Mouse (Mus musculus) left cerebral cortex, adult 2 months (tissue): Measurements from ENCODE around the gene Podxl2. TPM values are rescaled to one million over a fixed set of nuclear protein-coding genes. Genes with fewer than 3 reads are reported as not detected.

Experiments used
- DNase-seq, 2 experiments: peaks; one replicate each; pipeline ENCODE4 v3.0.0; 2021 to 2022; ENCODE audit warnings: low spot score in 2 of 2, mixed read lengths in 1 of 2; ENCODE audit errors: extremely low spot score in 1 of 2
- H3K27ac ChIP-seq: fragments of 200-600 bp; 2 replicates; pipeline ENCODE4 v1.8.1; 2022
- H3K4me3 ChIP-seq: fragments of 200-600 bp; 2 replicates; pipeline ENCODE4 v1.8.1; 2022
- CTCF ChIP-seq: fragments of 200-600 bp; IDR thresholded peaks from 2 replicates; pipeline ENCODE4 v1.8.1; 2022; ENCODE audit warnings: antibody characterized with exemption, mild to moderate bottlenecking, moderate library complexity
- intact Hi-C: fragments of 180-260 bp; cut with DNase I; formaldehyde crosslinking; loops from one replicate; pipeline ENCODE4 v1.15.1; 2025
- total RNA-seq, 2 experiments: library from RNA; stranded (reverse); gene quantifications; 2 replicates each; pipeline ENCODE4 v1.2.3; 2021

The Podxl2 gene
- total RNA-seq, 2 experiments from 2014 or later: 196 to 201 TPM

GRCm38 (mm10) chr6:88831456-88831855 lies 43.4 kb downstream of the Podxl2 start:
- H3K4me3 ChIP-seq: no peak overlapping the region
- DNase-seq: peak; percentile 65 to 73
- TF ChIP-seq CTCF: peak; percentile 84
- intact Hi-C loops: loop anchor here (1.0 to 2.0 kb wide), 2 partner anchors 243 to 282 kb away; no protein-coding TSS in a partner anchor
- peak overlapping the region; percentile 63 for H3K27ac ChIP-seq

- Histone ChIP-seq H3K4me3 (no peak overlapping the region), H3K27ac (no peak overlapping the region; the same call in 1 of the 2 replicates)
- TF ChIP-seq CTCF: no peak
- intact Hi-C loops: loop anchor here (2.0 kb wide), 1 partner anchor 241 kb away; no protein-coding TSS in a partner anchor
- no peak for DNase-seq
Measured at GRCm38 (mm10) chr6:88830112-88830702, 44.6 kb downstream of the Podxl2 start.

- no peak for TF ChIP-seq CTCF
- DNase-seq: no peak
- H3K4me3 ChIP-seq: no peak overlapping the region
- H3K27ac ChIP-seq: no peak overlapping the region
- intact Hi-C loops: loop anchor here (5.0 kb wide), 1 partner anchor 102 kb away; no protein-coding TSS in a partner anchor
Measured at GRCm38 (mm10) chr6:88829579-88829978, 45.3 kb downstream of the Podxl2 start.

- DNase-seq: no peak
- no peak overlapping the region for H3K4me3 ChIP-seq
- intact Hi-C loops: loop anchor here (5.0 kb wide), 1 partner anchor 101 kb away; no protein-coding TSS in a partner anchor
- peak overlapping the region; percentile 89 for H3K27ac ChIP-seq
- TF ChIP-seq CTCF: no peak
Measured at GRCm38 (mm10) chr6:88828206-88829009, 46.4 kb downstream of the Podxl2 start.

GRCm38 (mm10) chr6:88827395-88828205 lies 47.2 kb downstream of the Podxl2 start:
- intact Hi-C loops: loop anchor here (5.0 kb wide), 1 partner anchor 100 kb away; no protein-coding TSS in a partner anchor
- H3K27ac ChIP-seq: peak overlapping the region; percentile 89
- TF ChIP-seq CTCF: peak; percentile 43
- no peak for DNase-seq
- H3K4me3 ChIP-seq: no peak overlapping the region

GRCm38 (mm10) chr6:88826965-88827364 lies 47.9 kb downstream of the Podxl2 start:
- peak; percentile 26 for TF ChIP-seq CTCF
- intact Hi-C loops: loop anchor here (5.0 kb wide), 1 partner anchor 100 kb away; no protein-coding TSS in a partner anchor
- peak overlapping the region; percentile 89 for H3K27ac ChIP-seq

GRCm38 (mm10) chr6:88826545-88826944 lies 48.3 kb downstream of the Podxl2 start:
- peak; percentile 44 for TF ChIP-seq CTCF
- intact Hi-C loops: loop anchor here (5.0 kb wide), 1 partner anchor 99 kb away; no protein-coding TSS in a partner anchor
- H3K4me3 ChIP-seq: no peak overlapping the region
- H3K27ac ChIP-seq: peak overlapping the region; percentile 89
- DNase-seq: peak in 1 of 2 experiments; percentile 54

More at GRCm38 (mm10) chr6:88826965-88827364, 47.9 kb downstream of the Podxl2 start:
- DNase-seq: no peak
- H3K4me3 ChIP-seq: no peak overlapping the region

GRCm38 (mm10) chr6:88826088-88826487 lies 48.8 kb downstream of the Podxl2 start:
- H3K27ac ChIP-seq: peak overlapping the region; percentile 89
- no peak overlapping the region for H3K4me3 ChIP-seq
- intact Hi-C loops: loop anchor here (5.0 kb wide), 1 partner anchor 99 kb away; no protein-coding TSS in a partner anchor
- DNase-seq: no peak
- no peak for TF ChIP-seq CTCF

- intact Hi-C loops: no loop called here
- no peak overlapping the region; the same call in 1 of the 2 replicates for H3K27ac ChIP-seq
Measured at GRCm38 (mm10) chr6:88824183-88824582, 50.7 kb downstream of the Podxl2 start.

GRCm38 (mm10) chr6:88821901-88822300 lies 52.9 kb downstream of the Podxl2 start:
- no peak for TF ChIP-seq CTCF
- H3K4me3 ChIP-seq: no peak overlapping the region
- H3K27ac ChIP-seq: no peak overlapping the region; the same call in 1 of the 2 replicates
- no peak for DNase-seq
- intact Hi-C loops: no loop called here

More at GRCm38 (mm10) chr6:88824183-88824582, 50.7 kb downstream of the Podxl2 start:
- no peak for TF ChIP-seq CTCF
- no peak overlapping the region for H3K4me3 ChIP-seq
- DNase-seq: no peak

- intact Hi-C loops: no loop called here
- no peak for DNase-seq
- TF ChIP-seq CTCF: no peak
- peak overlapping the region; percentile 21; the same call in 1 of the 2 replicates for H3K27ac ChIP-seq
- no peak overlapping the region for H3K4me3 ChIP-seq
Measured at GRCm38 (mm10) chr6:88821294-88821693, 53.5 kb downstream of the Podxl2 start.
